Mouse (Mus musculus): Measurements from ENCODE around the gene Rab8a. TPM values are rescaled to one million over a fixed set of nuclear protein-coding genes. Genes with fewer than 3 reads are reported as not detected.

Rab8a gene
- total and polyA plus RNA-seq, 2 experiments from 2014 or later = 33.9 to 50.8 TPM

GRCm38 (mm10) chr8:72219541-72220363 lies 58.8 kb downstream of the Rab8a start, which contains the start of gene Fam32a:
Fam32a (plus strand) TSS chr8:72219730.
- DNase-seq (ENCODE audit: low spot score) (peak; percentile 96), ATAC-seq (ENCODE audit: insufficient read depth, low read depth) (peak; percentile 98)
- 6% methylated on average over 39 of the region's 39 CpGs for WGBS
- TF ChIP-seq CTCF (IDR thresholded peaks at IDR 0.05; ENCODE audit: low read depth) (no peak), EP300 (IDR thresholded peaks at IDR 0.05; ENCODE audit: low read depth) (peak; percentile 57; the same call in 1 of the 2 replicates)
- peaks cover 19% of the 10 kb centered on the region for H3K36me3 ChIP-seq (replicated peaks; ENCODE audit: control insufficient read depth, insufficient read depth, low read length)
- H3K4me2 ChIP-seq (ENCODE audit: low read depth, low read length) = peak within 1 kb of the TSS; percentile 89
- H3K27ac ChIP-seq (ENCODE audit: low read depth) = peak within 1 kb of the TSS; percentile 78
- peaks cover 10% of the 10 kb centered on the region; the same call in 1 of the 2 replicates for H3K4me1 ChIP-seq (ENCODE audit: control insufficient read depth, insufficient read depth)
- no peaks in the 10 kb centered on the region for H3K9me3 ChIP-seq (replicated peaks; ENCODE audit: control insufficient read depth, low read length)
- H3K27me3 ChIP-seq (ENCODE audit: control insufficient read depth, insufficient read depth, low read length) = no peaks in the 10 kb centered on the region
- H3K9ac ChIP-seq (replicated peaks; ENCODE audit: low read depth, low read length) = peak within 1 kb of the TSS; percentile 71
- peak within 1 kb of the TSS; percentile 74 for H3K4me3 ChIP-seq (ENCODE audit: low read depth, low read length)

- no peak overlapping the region for H3K9ac ChIP-seq (replicated peaks; ENCODE audit: low read depth, low read length)
- 85% methylated on average over 4 of the region's 4 CpGs for WGBS
- no peaks in the 10 kb centered on the region for H3K9me3 ChIP-seq (replicated peaks; ENCODE audit: control insufficient read depth, low read length)
- ATAC-seq (ENCODE audit: insufficient read depth, low read depth) (no peak), DNase-seq (ENCODE audit: low spot score) (no peak)
- H3K36me3 ChIP-seq (replicated peaks; ENCODE audit: control insufficient read depth, insufficient read depth, low read length) = peaks cover 19% of the 10 kb centered on the region
- H3K4me2 ChIP-seq (ENCODE audit: low read depth, low read length) = peak overlapping the region; percentile 89
- H3K4me1 ChIP-seq (ENCODE audit: control insufficient read depth, insufficient read depth) = peaks cover 10% of the 10 kb centered on the region; the same call in 1 of the 2 replicates
- H3K27me3 ChIP-seq (ENCODE audit: control insufficient read depth, insufficient read depth, low read length) = no peaks in the 10 kb centered on the region
- no peak overlapping the region for H3K27ac ChIP-seq (ENCODE audit: low read depth)
- H3K4me3 ChIP-seq (ENCODE audit: low read depth, low read length) = no peak overlapping the region
- TF ChIP-seq CTCF (IDR thresholded peaks at IDR 0.05; ENCODE audit: low read depth) (no peak), EP300 (IDR thresholded peaks at IDR 0.05; ENCODE audit: low read depth) (no peak)
Measured at GRCm38 (mm10) chr8:72220758-72221157, 59.8 kb downstream of the Rab8a start.

GRCm38 (mm10) chr8:72222656-72223055 lies 61.7 kb downstream of the Rab8a start:
- no peak overlapping the region for H3K4me2 ChIP-seq (ENCODE audit: low read depth, low read length)
- ATAC-seq (ENCODE audit: insufficient read depth, low read depth) (no peak), DNase-seq (ENCODE audit: low spot score) (no peak)
- 78% methylated on average over 5 of the region's 5 CpGs for WGBS
- peaks cover 10% of the 10 kb centered on the region; the same call in 1 of the 2 replicates for H3K4me1 ChIP-seq (ENCODE audit: control insufficient read depth, insufficient read depth)
- no peak for TF ChIP-seq CTCF (IDR thresholded peaks at IDR 0.05; ENCODE audit: low read depth)
- TF ChIP-seq EP300 (IDR thresholded peaks at IDR 0.05; ENCODE audit: low read depth) = no peak
- no peak overlapping the region for H3K4me3 ChIP-seq (ENCODE audit: low read depth, low read length)
- H3K27me3 ChIP-seq (ENCODE audit: control insufficient read depth, insufficient read depth, low read length) = no peaks in the 10 kb centered on the region
- H3K9me3 ChIP-seq (replicated peaks; ENCODE audit: control insufficient read depth, low read length) = no peaks in the 10 kb centered on the region
- H3K36me3 ChIP-seq (replicated peaks; ENCODE audit: control insufficient read depth, insufficient read depth, low read length) = peaks cover 19% of the 10 kb centered on the region
- H3K27ac ChIP-seq (ENCODE audit: low read depth) = no peak overlapping the region
- H3K9ac ChIP-seq (replicated peaks; ENCODE audit: low read depth, low read length) = no peak overlapping the region

Other genes starting within 250 kb of the Rab8a start
- 3.5 and 21.6 TPM in 2 replicates for gene Zfp961, start 210.2 kb upstream of the Rab8a start, total RNA-seq (2014; rRNA removed; ENCODE audit: low replicate concordance)
- gene Zfp961, start 210.2 kb upstream of the Rab8a start, polyA plus RNA-seq (2015; fragmentation: Nextera tagmentation; extraction: Ambion mirVana) = 7.6 and 8.0 TPM in 2 replicates
- gene Cyp4f18, start 151.6 kb upstream of the Rab8a start, total RNA-seq (2014; rRNA removed; ENCODE audit: low replicate concordance) = 1.1 and 2.4 TPM in 2 replicates
- gene Cyp4f18, start 151.6 kb upstream of the Rab8a start, polyA plus RNA-seq (2015; fragmentation: Nextera tagmentation; extraction: Ambion mirVana) = 0.97 and 1.3 TPM in 2 replicates
- gene Olfr372, start 120.0 kb upstream of the Rab8a start, total RNA-seq (2014; rRNA removed; ENCODE audit: low replicate concordance) = not detected in 2 replicates
- gene Olfr372, start 120.0 kb upstream of the Rab8a start, polyA plus RNA-seq (2015; fragmentation: Nextera tagmentation; extraction: Ambion mirVana) = not detected in 2 replicates
- gene Olfr373, start 78.0 kb upstream of the Rab8a start, total RNA-seq (2014; rRNA removed; ENCODE audit: low replicate concordance) = not detected in 2 replicates
- gene Olfr373, start 78.0 kb upstream of the Rab8a start, polyA plus RNA-seq (2015; fragmentation: Nextera tagmentation; extraction: Ambion mirVana) = not detected in 2 replicates
- gene Olfr374, start 54.2 kb upstream of the Rab8a start, total RNA-seq (2014; rRNA removed; ENCODE audit: low replicate concordance) = not detected in 2 replicates
- 0.01 TPM in 1 of 2 replicates, not detected in the other for gene Olfr374, start 54.2 kb upstream of the Rab8a start, polyA plus RNA-seq (2015; fragmentation: Nextera tagmentation; extraction: Ambion mirVana)
- 179 and 195 TPM in 2 replicates for gene Tpm4, start 26.2 kb upstream of the Rab8a start, total RNA-seq (2014; rRNA removed; ENCODE audit: low replicate concordance)
- 222 and 224 TPM in 2 replicates for gene Tpm4, start 26.2 kb upstream of the Rab8a start, polyA plus RNA-seq (2015; fragmentation: Nextera tagmentation; extraction: Ambion mirVana)
- gene Hsh2d, start 28.4 kb downstream of the Rab8a start, total RNA-seq (2014; rRNA removed; ENCODE audit: low replicate concordance) = not detected in 2 replicates
- gene Hsh2d, start 28.4 kb downstream of the Rab8a start, polyA plus RNA-seq (2015; fragmentation: Nextera tagmentation; extraction: Ambion mirVana) = 0.05 and 0.12 TPM in 2 replicates
- not detected in 2 replicates for gene Cib3, start 51.6 kb downstream of the Rab8a start, total RNA-seq (2014; rRNA removed; ENCODE audit: low replicate concordance)
- not detected in 2 replicates for gene Cib3, start 51.6 kb downstream of the Rab8a start, polyA plus RNA-seq (2015; fragmentation: Nextera tagmentation; extraction: Ambion mirVana)
- not detected in 2 replicates for gene Gm11034, start 52.4 kb downstream of the Rab8a start, total RNA-seq (2014; rRNA removed; ENCODE audit: low replicate concordance)
- gene Gm11034, start 52.4 kb downstream of the Rab8a start, polyA plus RNA-seq (2015; fragmentation: Nextera tagmentation; extraction: Ambion mirVana) = not detected in 2 replicates
- gene Fam32a, start 58.5 kb downstream of the Rab8a start, total RNA-seq (2014; rRNA removed; ENCODE audit: low replicate concordance) = 30.1 and 45.4 TPM in 2 replicates
- gene Fam32a, start 58.5 kb downstream of the Rab8a start, polyA plus RNA-seq (2015; fragmentation: Nextera tagmentation; extraction: Ambion mirVana) = 32.0 and 37.1 TPM in 2 replicates
- gene Ap1m1, start 78.8 kb downstream of the Rab8a start, total RNA-seq (2014; rRNA removed; ENCODE audit: low replicate concordance) = 36.1 and 46.5 TPM in 2 replicates
- 82.8 and 83.4 TPM in 2 replicates for gene Ap1m1, start 78.8 kb downstream of the Rab8a start, polyA plus RNA-seq (2015; fragmentation: Nextera tagmentation; extraction: Ambion mirVana)
- 0.15 and 3.0 TPM in 2 replicates for gene Gm10282, start 144.1 kb downstream of the Rab8a start, total RNA-seq (2014; rRNA removed; ENCODE audit: low replicate concordance)
- 8.4 and 10.0 TPM in 2 replicates for gene Gm10282, start 144.1 kb downstream of the Rab8a start, polyA plus RNA-seq (2015; fragmentation: Nextera tagmentation; extraction: Ambion mirVana)
- gene Klf2, start 157.8 kb downstream of the Rab8a start, total RNA-seq (2014; rRNA removed; ENCODE audit: low replicate concordance) = 21.9 and 32.9 TPM in 2 replicates
- gene Klf2, start 157.8 kb downstream of the Rab8a start, polyA plus RNA-seq (2015; fragmentation: Nextera tagmentation; extraction: Ambion mirVana) = 17.7 and 21.3 TPM in 2 replicates

Measured in heart, postnatal 0 days (tissue).